Mouse (Mus musculus) G1E (cell line): ENCODE results near the gene Iqce.

Experiments used
- CTCF ChIP-seq: IDR thresholded peaks from 2 replicates; pipeline ENCODE4 v1.5.1; 2012; ENCODE audit warnings: low read depth, low read length, inconsistent platforms, mixed read lengths
- GATA1 ChIP-seq: IDR thresholded peaks from 2 replicates; pipeline ENCODE4 v1.6.1; 2012; ENCODE audit warnings: borderline replicate concordance, low read length, inconsistent platforms, mixed read lengths
- GATA2 ChIP-seq: IDR thresholded peaks from 2 replicates; pipeline ENCODE4 v1.6.1; 2012; ENCODE audit warnings: low read depth, low read length, inconsistent platforms, borderline replicate concordance
- POLR2AphosphoS5 ChIP-seq: IDR thresholded peaks from 2 replicates; pipeline ENCODE4 v1.6.1; 2012; ENCODE audit warnings: low read depth, low read length, inconsistent platforms; ENCODE audit not compliant: insufficient replicate concordance
- TAL1 ChIP-seq: conservative IDR thresholded peaks from 2 replicates; pipeline ENCODE4 v1.6.1; 2012; ENCODE audit warnings: low read depth, low read length, inconsistent platforms, mixed read lengths

DNA sequence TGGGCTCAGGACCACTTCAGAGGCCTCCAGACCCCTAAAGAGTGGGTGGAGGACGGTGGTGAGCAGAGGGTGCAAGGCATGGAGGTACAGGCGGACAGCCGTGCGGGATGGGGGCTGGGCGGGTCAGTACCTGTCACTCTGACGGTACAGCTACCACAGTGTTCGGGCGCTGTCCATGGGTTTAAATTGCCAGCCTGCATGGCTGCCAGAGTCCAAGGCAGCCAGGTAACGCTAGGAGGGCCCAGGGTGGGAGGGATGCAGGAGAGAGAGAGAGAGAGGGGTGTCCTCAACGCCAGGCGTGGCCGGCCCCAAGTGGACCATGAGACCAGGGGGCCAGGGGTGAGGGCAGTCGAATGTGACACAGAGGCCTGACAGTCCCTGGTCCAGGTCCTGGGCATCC lies 77.2 kb downstream of the Iqce start:
- TF ChIP-seq CTCF (no peak), GATA1 (no peak), POLR2AphosphoS5 (no peak), TAL1 (no peak), GATA2 (no peak)
